Mouse (Mus musculus) CH12.LX (cell line): ENCODE data around the gene Rab1b. TPM values are rescaled to one million over a fixed set of nuclear protein-coding genes. Genes with fewer than 3 reads are reported as not detected.
A peak's percentile ranks its signal among the peaks of the same experiment; 100 is the strongest.

ENCODE experiments used
- DNase-seq: peaks from one replicate; pipeline ENCODE4 v3.0.0-alpha.2; 2013; ENCODE audit errors: extremely low read depth
- H3K27ac ChIP-seq: 2 replicates; pipeline ENCODE4 v1.5.1; 2012; ENCODE audit warnings: low read depth, mild to moderate bottlenecking, control low read depth, moderate library complexity; ENCODE audit not compliant: insufficient read depth
- H3K27me3 ChIP-seq: replicated peaks from 2 replicates; pipeline ENCODE3; 2012; ENCODE audit warnings: inconsistent platforms
- H3K36me3 ChIP-seq, 2 experiments: replicated peaks in 1 of 2; 2 replicates each; pipeline versions ENCODE3 to v1.6.1; 2012; ENCODE audit warnings: inconsistent platforms in 1 of 2, low read length in 1 of 2, mild to moderate bottlenecking in 1 of 2, mixed read lengths in 1 of 2, moderate library complexity in 1 of 2; ENCODE audit not compliant: control insufficient read depth in 1 of 2, insufficient read depth in 1 of 2
- H3K4me1 ChIP-seq, 2 experiments: 2 replicates each; pipeline ENCODE4 v1.6.1; 2012; ENCODE audit warnings: inconsistent platforms in 1 of 2, moderate library complexity in 1 of 2; ENCODE audit not compliant: insufficient read depth in 2 of 2, control insufficient read depth in 1 of 2
- H3K4me2 ChIP-seq: 2 replicates; pipeline ENCODE4 v1.6.1; 2012; ENCODE audit warnings: low read depth, mild to moderate bottlenecking, control low read depth; ENCODE audit not compliant: poor library complexity, insufficient read depth, severe bottlenecking
- H3K4me3 ChIP-seq, 3 experiments: fragments of 150-350 bp in 1 of 3; sonication (generic) in 1 of 3; replicated peaks in 1 of 3; 2 replicates each; pipeline versions ENCODE3 to v1.5.1; 2011 to 2012; ENCODE audit warnings: low read depth in 2 of 3, low read length in 2 of 3, mild to moderate bottlenecking in 2 of 3, moderate library complexity in 2 of 3, control low read depth in 1 of 3, improper control_type of control experiment in 1 of 3, inconsistent platforms in 1 of 3, mixed read lengths in 1 of 3; ENCODE audit not compliant: poor library complexity in 1 of 3
- H3K79me2 ChIP-seq: replicated peaks from 2 replicates; pipeline ENCODE4 v1.6.1; 2012; ENCODE audit warnings: mild to moderate bottlenecking, moderate library complexity; ENCODE audit not compliant: control insufficient read depth, poor library complexity, insufficient read depth, severe bottlenecking; ENCODE audit errors: extremely low read depth
- H3K9ac ChIP-seq: 2 replicates; pipeline ENCODE4 v1.6.1; 2012; ENCODE audit warnings: low read depth, mild to moderate bottlenecking, control low read depth, moderate library complexity; ENCODE audit not compliant: insufficient read depth
- H3K9me3 ChIP-seq: replicated peaks from 2 replicates; pipeline ENCODE3; 2012; ENCODE audit warnings: low read length, inconsistent platforms, mixed read lengths
- BHLHE40 ChIP-seq: IDR thresholded peaks from 2 replicates; pipeline ENCODE4 v1.6.1; 2011; ENCODE audit warnings: mild to moderate bottlenecking, low read depth, low read length, improper control_type of control experiment
- CHD1 ChIP-seq: IDR thresholded peaks from 2 replicates; pipeline ENCODE4 v1.6.1; 2012; ENCODE audit warnings: low read depth, low read length, improper control_type of control experiment, inconsistent platforms
- CHD2 ChIP-seq: IDR thresholded peaks from 2 replicates; pipeline ENCODE4 v1.6.1; 2011; ENCODE audit warnings: low read length, improper control_type of control experiment
- CTCF ChIP-seq, 2 experiments: IDR thresholded peaks in 1 of 2; conservative IDR thresholded peaks in 1 of 2; 2 replicates each; pipeline ENCODE4 v1.5.1; 2011 to 2012; ENCODE audit warnings: low read depth in 2 of 2, low read length in 2 of 2, improper control_type of control experiment in 1 of 2, inconsistent platforms in 1 of 2, mild to moderate bottlenecking in 1 of 2, moderate library complexity in 1 of 2
- ELF1 ChIP-seq: IDR thresholded peaks from 2 replicates; pipeline ENCODE4 v1.6.1; 2014; ENCODE audit warnings: low read depth, mild to moderate bottlenecking, inconsistent platforms, low read length, improper control_type of control experiment
- JUN ChIP-seq: IDR thresholded peaks from 2 replicates; pipeline ENCODE4 v1.6.1; 2011; ENCODE audit warnings: low read depth, mild to moderate bottlenecking, low read length, improper control_type of control experiment, moderate library complexity; ENCODE audit not compliant: insufficient read depth
- KAT2A ChIP-seq: IDR thresholded peaks from 2 replicates; pipeline ENCODE4 v1.6.1; 2012; ENCODE audit warnings: low read length, improper control_type of control experiment, inconsistent platforms; ENCODE audit not compliant: insufficient replicate concordance
- MAZ ChIP-seq: IDR thresholded peaks from 2 replicates; pipeline ENCODE4 v1.6.1; 2012; ENCODE audit warnings: low read depth, mild to moderate bottlenecking, inconsistent platforms, low read length, improper control_type of control experiment, moderate library complexity
- MEF2A ChIP-seq: IDR thresholded peaks from 2 replicates; pipeline ENCODE4 v1.6.1; 2014; ENCODE audit warnings: low read depth, mild to moderate bottlenecking, inconsistent platforms, low read length, improper control_type of control experiment, borderline replicate concordance
- MXI1 ChIP-seq: IDR thresholded peaks from 2 replicates; pipeline ENCODE4 v1.6.1; 2011; ENCODE audit warnings: mild to moderate bottlenecking, low read depth, low read length, improper control_type of control experiment
- MYC ChIP-seq: IDR thresholded peaks from 2 replicates; pipeline ENCODE4 v1.6.1; 2011; ENCODE audit warnings: low read depth, mild to moderate bottlenecking, improper control_type of control experiment, low read length
- NELFE ChIP-seq: IDR thresholded peaks from 2 replicates; pipeline ENCODE4 v1.6.1; 2011; ENCODE audit warnings: low read depth, low read length, improper control_type of control experiment
- NRF1 ChIP-seq: IDR thresholded peaks from 2 replicates; pipeline ENCODE4 v1.6.1; 2014; ENCODE audit warnings: low read depth, mild to moderate bottlenecking, inconsistent platforms, low read length, improper control_type of control experiment, moderate library complexity
- PAX5 ChIP-seq: IDR thresholded peaks from 2 replicates; pipeline ENCODE4 v1.6.1; 2012; ENCODE audit warnings: low read length, inconsistent platforms, mixed read lengths
- POLR2A ChIP-seq: IDR thresholded peaks from 2 replicates; pipeline ENCODE4 v1.6.1; 2011; ENCODE audit warnings: low read depth, mild to moderate bottlenecking, improper control_type of control experiment, low read length
- SIN3A ChIP-seq: IDR thresholded peaks from 2 replicates; pipeline ENCODE4 v1.6.1; 2012; ENCODE audit warnings: low read length, improper control_type of control experiment, inconsistent platforms
- TBP ChIP-seq: conservative IDR thresholded peaks from 2 replicates; pipeline ENCODE4 v1.6.1; 2011; ENCODE audit warnings: low read depth, low read length, improper control_type of control experiment
- ZNF384 ChIP-seq: IDR thresholded peaks from 2 replicates; pipeline ENCODE4 v1.6.1; 2012; ENCODE audit warnings: low read depth, low read length, improper control_type of control experiment, inconsistent platforms
- dilution Hi-C: fragments of 300-500 bp; cut with MboI; formaldehyde crosslinking; loops from 2 replicates; pipeline ENCODE4 v1.14.3; 2020; ENCODE audit warnings: low sequenced_read_pairs; ENCODE audit not compliant: extremely low pct_unique_long_range_greater_than_20kb, extremely low pct_ligation_motif_present
- in situ Hi-C: fragments of 300-500 bp; cut with MboI; formaldehyde crosslinking; loops from 3 replicates; pipeline ENCODE4 v1.14.3; 2019; ENCODE audit warnings: low sequenced_read_pairs, low pct_ligation_motif_present, low pct_unique_long_range_greater_than_20kb, mixed read lengths
- polyA plus RNA-seq: library from polyadenylated mRNA; unstranded; fragments of >175 nt; gene quantifications from 2 replicates; pipeline ENCODE4 v1.2.1, GENCODE M21; 2012; ENCODE audit warnings: low read depth; ENCODE audit not compliant: insufficient read length
- total RNA-seq, 2 experiments: library from RNA; depleted of rRNA; stranded (reverse); fragments of 300-350 nt in 1 of 2; fragments of >200 nt in 1 of 2; gene quantifications; 2 replicates each; pipeline ENCODE4 v1.2.3; 2012 to 2014

The Rab1b gene
- total and polyA plus RNA-seq, 3 experiments, result 78.4 to 88.3 (median 87.1) TPM

GRCm38 (mm10) chr19:5072389-5073019 lies 34.4 kb downstream of the Rab1b start:
- peaks cover 8 to 23% of the 10 kb centered on the region in 2 experiments; a peak in 3 of 4 replicates for H3K4me1 ChIP-seq
- H3K4me3 ChIP-seq, result peak overlapping the region; percentile 31 to 47 (median 37)
- dilution Hi-C loops, result no loop called here
- H3K27me3 ChIP-seq, result peaks cover 79% of the 10 kb centered on the region
- in situ Hi-C loops, result no loop called here
- no peaks in the 10 kb centered on the region for H3K79me2 ChIP-seq
- TF ChIP-seq MYC (no peak), BHLHE40 (no peak), KAT2A (no peak), POLR2A (no peak)
- DNase-seq, result no peak
- H3K27ac ChIP-seq, result no peak overlapping the region
- no peaks in the 10 kb centered on the region for H3K36me3 ChIP-seq
- no peak overlapping the region for H3K9ac ChIP-seq
- peak overlapping the region; percentile 27 for H3K4me2 ChIP-seq
- H3K9me3 ChIP-seq, result peaks cover 6% of the 10 kb centered on the region

- Histone ChIP-seq H3K27ac (no peak overlapping the region), H3K27me3 (peaks cover 83% of the 10 kb centered on the region), H3K36me3 (no peaks in the 10 kb centered on the region), H3K4me3 (peak overlapping the region; percentile 29 to 47 (median 37)), H3K4me2 (peak overlapping the region; percentile 80), H3K4me1 (peaks cover 8 to 23% of the 10 kb centered on the region in 2 experiments; a peak in 3 of 4 replicates), H3K9me3 (peaks cover 6% of the 10 kb centered on the region), H3K79me2 (no peaks in the 10 kb centered on the region), H3K9ac (0 out of 2 replicates have a peak overlapping the region, but pooled peaks have one; percentile 35)
- TF ChIP-seq MAZ (peak; percentile 78), CHD2 (no peak)
- peak; percentile 82 for DNase-seq
- dilution Hi-C loops (no loop called here), in situ Hi-C loops (no loop called here)
Observed at GRCm38 (mm10) chr19:5071545-5072369, 35.1 kb downstream of the Rab1b start.

- Histone ChIP-seq H3K4me3 (no peak overlapping the region), H3K27me3 (peaks cover 80% of the 10 kb centered on the region), H3K27ac (no peak overlapping the region), H3K9ac (no peak overlapping the region), H3K9me3 (no peaks in the 10 kb centered on the region), H3K4me2 (no peak overlapping the region), H3K4me1 (peaks cover 8 to 23% of the 10 kb centered on the region in 2 experiments; a peak in 3 of 4 replicates), H3K79me2 (no peaks in the 10 kb centered on the region), H3K36me3 (no peaks in the 10 kb centered on the region)
- TF ChIP-seq NRF1 (no peak), KAT2A (no peak), ELF1 (no peak), SIN3A (no peak), MEF2A (no peak), MXI1 (no peak), CTCF (conservative IDR thresholded peaks at IDR 0.05 in 1 of 2, IDR thresholded peaks at IDR 0.05 in 1 of 2; ENCODE audit: low read depth in 2 of 2, low read length in 2 of 2) (no peak), CHD1 (no peak), TBP (no peak), JUN (no peak), POLR2A (no peak), PAX5 (no peak), ZNF384 (no peak), NELFE (no peak)
- in situ Hi-C loops, result no loop called here
- dilution Hi-C loops, result no loop called here
- no peak for DNase-seq
Observed at GRCm38 (mm10) chr19:5071077-5071476, 35.8 kb downstream of the Rab1b start.
